Mouse (Mus musculus): ENCODE results near the gene Gm21974. TPM values are rescaled to one million over a fixed set of nuclear protein-coding genes. Genes with fewer than 3 reads are reported as not detected.
"Not testable (repeated sequence)": the region's sequence is repeated elsewhere in the genome, so short reads cannot be mapped to it uniquely, and the experiment has no call there.

Gene Gm21974
- polyA plus RNA-seq (2015; fragmentation: Nextera tagmentation; extraction: Ambion mirVana), result not detected in 2 replicates

GRCm38 (mm10) chr7:127895442-127895841, at the start of gene Gm21974, which contains the start of gene Vkorc1:
Gene Gm21974, minus strand, starts transcription at chr7:127895454.
Gene Vkorc1, minus strand, starts transcription at chr7:127895617.
- 0% methylated on average over 26 of the region's 26 CpGs for WGBS
- peak; percentile 97 for ATAC-seq (ENCODE audit: insufficient read depth, low FRiP score)

GRCm38 (mm10) chr7:127944614-127945013, 49.4 kb upstream of the Gm21974 start:
- ATAC-seq (ENCODE audit: insufficient read depth, low FRiP score), result peak; percentile 52
- Histone ChIP-seq H3K9me3 (replicated peaks; ENCODE audit: control insufficient read depth, low read length) (no peaks in the 10 kb centered on the region), H3K4me3 (replicated peaks; ENCODE audit: low read length) (0 out of 2 replicates have a peak overlapping the region, but pooled peaks have one; percentile 5), H3K9ac (ENCODE audit: low read length) (no peak overlapping the region; the same call in 1 of the 2 replicates), H3K36me3 (ENCODE audit: control insufficient read depth, insufficient read depth, low read length) (no peaks in the 10 kb centered on the region), H3K27ac (ENCODE audit: low read length) (no peak overlapping the region), H3K4me2 (ENCODE audit: low read depth, low read length) (no peak overlapping the region), H3K4me1 (ENCODE audit: control insufficient read depth, insufficient read depth, low read length) (no peaks in the 10 kb centered on the region), H3K27me3 (ENCODE audit: control insufficient read depth, insufficient read depth, low read length) (peaks cover 7% of the 10 kb centered on the region)
- WGBS, result 7% methylated on average over 23 of the region's 23 CpGs

More at GRCm38 (mm10) chr7:127895442-127895841, at the start of gene Gm21974, which contains the start of gene Vkorc1:
- Histone ChIP-seq H3K36me3 (ENCODE audit: control insufficient read depth, insufficient read depth, low read length) (no peaks in the 10 kb centered on the region), H3K27me3 (ENCODE audit: control insufficient read depth, insufficient read depth, low read length) (no peaks in the 10 kb centered on the region), H3K27ac (ENCODE audit: low read length) (peak within 1 kb of the TSS; percentile 87), H3K4me1 (ENCODE audit: control insufficient read depth, insufficient read depth, low read length) (peaks cover 7% of the 10 kb centered on the region), H3K9ac (ENCODE audit: low read length) (peak within 1 kb of the TSS; percentile 82), H3K9me3 (replicated peaks; ENCODE audit: control insufficient read depth, low read length) (no peaks in the 10 kb centered on the region), H3K4me3 (replicated peaks; ENCODE audit: low read length) (peak within 1 kb of the TSS; percentile 79), H3K4me2 (ENCODE audit: low read depth, low read length) (peak within 1 kb of the TSS; percentile 83)

- not testable (repeated sequence) for H3K4me1 ChIP-seq (ENCODE audit: control insufficient read depth, insufficient read depth, low read length); H3K27ac ChIP-seq (ENCODE audit: low read length); H3K9ac ChIP-seq (ENCODE audit: low read length); H3K9me3 ChIP-seq (replicated peaks; ENCODE audit: control insufficient read depth, low read length); H3K4me3 ChIP-seq (replicated peaks; ENCODE audit: low read length); H3K27me3 ChIP-seq (ENCODE audit: control insufficient read depth, insufficient read depth, low read length); ATAC-seq (ENCODE audit: insufficient read depth, low FRiP score); H3K36me3 ChIP-seq (ENCODE audit: control insufficient read depth, insufficient read depth, low read length); H3K4me2 ChIP-seq (ENCODE audit: low read depth, low read length)
- WGBS, result 40% methylated on average over 2 of the region's 2 CpGs
These were observed 46.8 kb upstream of the Gm21974 start for GRCm38 (mm10) chr7:127942097-127942496.

- Histone ChIP-seq H3K4me2 (ENCODE audit: low read depth, low read length) (peak overlapping the region; percentile 69), H3K27ac (ENCODE audit: low read length) (peak overlapping the region; percentile 73; the same call in 1 of the 2 replicates), H3K9me3 (replicated peaks; ENCODE audit: control insufficient read depth, low read length) (no peaks in the 10 kb centered on the region), H3K27me3 (ENCODE audit: control insufficient read depth, insufficient read depth, low read length) (no peaks in the 10 kb centered on the region), H3K4me1 (ENCODE audit: control insufficient read depth, insufficient read depth, low read length) (peaks cover 31% of the 10 kb centered on the region), H3K36me3 (ENCODE audit: control insufficient read depth, insufficient read depth, low read length) (no peaks in the 10 kb centered on the region), H3K4me3 (replicated peaks; ENCODE audit: low read length) (peak overlapping the region; percentile 70), H3K9ac (ENCODE audit: low read length) (peak overlapping the region; percentile 78)
- WGBS, result 54% methylated on average over 18 of the region's 18 CpGs
- ATAC-seq (ENCODE audit: insufficient read depth, low FRiP score), result no peak
These were observed 41.1 kb upstream of the Gm21974 start for GRCm38 (mm10) chr7:127936216-127936884.

- peak; percentile 17; the same call in 1 of the 2 replicates for ATAC-seq (ENCODE audit: insufficient read depth, low FRiP score)
- WGBS, result under 1% methylated on average over 38 of the region's 38 CpGs
- Histone ChIP-seq H3K4me2 (ENCODE audit: low read depth, low read length) (peak overlapping the region; percentile 69), H3K4me1 (ENCODE audit: control insufficient read depth, insufficient read depth, low read length) (peaks cover 35% of the 10 kb centered on the region), H3K4me3 (replicated peaks; ENCODE audit: low read length) (peak overlapping the region; percentile 70), H3K9ac (ENCODE audit: low read length) (peak overlapping the region; percentile 78), H3K9me3 (replicated peaks; ENCODE audit: control insufficient read depth, low read length) (no peaks in the 10 kb centered on the region), H3K27ac (ENCODE audit: low read length) (peak overlapping the region; percentile 73), H3K36me3 (ENCODE audit: control insufficient read depth, insufficient read depth, low read length) (no peaks in the 10 kb centered on the region), H3K27me3 (ENCODE audit: control insufficient read depth, insufficient read depth, low read length) (no peaks in the 10 kb centered on the region)
These were observed 40.5 kb upstream of the Gm21974 start for GRCm38 (mm10) chr7:127935748-127936159.

GRCm38 (mm10) chr7:127935028-127935722, 39.9 kb upstream of the Gm21974 start:
- H3K4me2 ChIP-seq (ENCODE audit: low read depth, low read length), result peak overlapping the region; percentile 69
- no peaks in the 10 kb centered on the region for H3K9me3 ChIP-seq (replicated peaks; ENCODE audit: control insufficient read depth, low read length)
- no peaks in the 10 kb centered on the region for H3K27me3 ChIP-seq (ENCODE audit: control insufficient read depth, insufficient read depth, low read length)
- H3K27ac ChIP-seq (ENCODE audit: low read length), result peak overlapping the region; percentile 73
- H3K4me1 ChIP-seq (ENCODE audit: control insufficient read depth, insufficient read depth, low read length), result peaks cover 35% of the 10 kb centered on the region
- no peaks in the 10 kb centered on the region for H3K36me3 ChIP-seq (ENCODE audit: control insufficient read depth, insufficient read depth, low read length)
- ATAC-seq (ENCODE audit: insufficient read depth, low FRiP score), result peak; percentile 91
- H3K4me3 ChIP-seq (replicated peaks; ENCODE audit: low read length), result peak overlapping the region; percentile 70
- H3K9ac ChIP-seq (ENCODE audit: low read length), result peak overlapping the region; percentile 78
- WGBS, result 6% methylated on average over 32 of the region's 32 CpGs

- ATAC-seq (ENCODE audit: insufficient read depth, low FRiP score), result no peak
- Histone ChIP-seq H3K4me3 (replicated peaks; ENCODE audit: low read length) (no peak overlapping the region), H3K27ac (ENCODE audit: low read length) (0 out of 2 replicates have a peak overlapping the region, but pooled peaks have one; percentile 11), H3K4me1 (ENCODE audit: control insufficient read depth, insufficient read depth, low read length) (peaks cover 35% of the 10 kb centered on the region), H3K36me3 (ENCODE audit: control insufficient read depth, insufficient read depth, low read length) (no peaks in the 10 kb centered on the region), H3K4me2 (ENCODE audit: low read depth, low read length) (no peak overlapping the region), H3K27me3 (ENCODE audit: control insufficient read depth, insufficient read depth, low read length) (no peaks in the 10 kb centered on the region), H3K9ac (ENCODE audit: low read length) (peak overlapping the region; percentile 49), H3K9me3 (replicated peaks; ENCODE audit: control insufficient read depth, low read length) (no peaks in the 10 kb centered on the region)
- 82% methylated on average over 5 of the region's 5 CpGs for WGBS
These were observed 38.8 kb upstream of the Gm21974 start for GRCm38 (mm10) chr7:127934075-127934474.

GRCm38 (mm10) chr7:127932273-127933031, 37.2 kb upstream of the Gm21974 start:
- H3K27me3 ChIP-seq (ENCODE audit: control insufficient read depth, insufficient read depth, low read length), result no peaks in the 10 kb centered on the region
- ATAC-seq (ENCODE audit: insufficient read depth, low FRiP score), result no peak
- no peaks in the 10 kb centered on the region for H3K36me3 ChIP-seq (ENCODE audit: control insufficient read depth, insufficient read depth, low read length)
- H3K4me1 ChIP-seq (ENCODE audit: control insufficient read depth, insufficient read depth, low read length), result peaks cover 35% of the 10 kb centered on the region
- WGBS, result 27% methylated on average over 13 of the region's 13 CpGs
- H3K9me3 ChIP-seq (replicated peaks; ENCODE audit: control insufficient read depth, low read length), result no peaks in the 10 kb centered on the region
- H3K27ac ChIP-seq (ENCODE audit: low read length), result peak overlapping the region; percentile 89
- H3K9ac ChIP-seq (ENCODE audit: low read length), result peak overlapping the region; percentile 55
- no peak overlapping the region for H3K4me3 ChIP-seq (replicated peaks; ENCODE audit: low read length)
- H3K4me2 ChIP-seq (ENCODE audit: low read depth, low read length), result peak overlapping the region; percentile 33

Measured in stomach, embryonic 16.5 days (tissue).